18 mouse cellular contexts compared by ENCODE assay signal in genomic region chr9:92996156-92996555, GRCm38 (mm10).
"Had no signal": no experiment of that assay in that cellular context is flagged by ENCODE, and none has a peak within 500 bp of the region (broad histone marks: within the 10 kb centered on the region; RNA-seq: fewer than 3 reads in every experiment).

No protein-coding gene starts in this region.

- H3K4me1 ChIP-seq: limb, embryonic 10.5 days; liver, embryonic 12.5 days; liver, embryonic 15.5 days; lung, embryonic 15.5 days; megakaryocyte, embryonic 14.5 days had no signal

- ATAC-seq: liver, embryonic 12.5 days; midbrain, embryonic 13.5 days had no signal

- DNase-seq: kidney, adult 2 months; kidney, postnatal 25 days; liver; lung, adult 18-20 months; lung, postnatal 10 days; lung, postnatal 36 days; thymus, adult 2 months; thymus, postnatal 14 days had no signal

- H3K27me3 ChIP-seq: limb, embryonic 13.5 days; liver, embryonic 12.5 days; liver, embryonic 15.5 days; lung, embryonic 15.5 days; megakaryocyte, embryonic 14.5 days; midbrain, embryonic 13.5 days had no signal

- H3K27ac ChIP-seq: kidney, postnatal 0 days; layer of hippocampus, adult 2 months; limb, embryonic 10.5 days; limb, embryonic 13.5 days; liver, embryonic 12.5 days; liver, embryonic 15.5 days; lung, embryonic 15.5 days; midbrain, embryonic 10.5 days; midbrain, embryonic 13.5 days had no signal

- H3K36me3 ChIP-seq: limb, embryonic 10.5 days; limb, embryonic 13.5 days; liver, embryonic 12.5 days; liver, embryonic 15.5 days; lung, embryonic 15.5 days; midbrain, embryonic 10.5 days; midbrain, embryonic 13.5 days had no signal

- H3K9me3 ChIP-seq: limb, embryonic 10.5 days; limb, embryonic 13.5 days; liver, embryonic 15.5 days; lung, embryonic 15.5 days had no signal

- H3K9ac ChIP-seq: limb, embryonic 13.5 days; liver, embryonic 12.5 days; liver, embryonic 15.5 days; lung, embryonic 15.5 days; midbrain, embryonic 13.5 days had no signal

- H3K4me2 ChIP-seq: limb, embryonic 13.5 days; liver, embryonic 12.5 days; liver, embryonic 15.5 days; lung, embryonic 15.5 days; midbrain, embryonic 13.5 days had no signal

- H3K4me3 ChIP-seq: layer of hippocampus, adult 2 months; limb, embryonic 10.5 days; limb, embryonic 13.5 days; liver, embryonic 12.5 days; liver, embryonic 15.5 days; lung, embryonic 15.5 days; megakaryocyte, embryonic 14.5 days; midbrain, embryonic 10.5 days; midbrain, embryonic 13.5 days had no signal
